Mouse (Mus musculus) right cerebral cortex, postnatal 36 days (tissue): ENCODE measurements around the gene Ephb1.

Experiments used
- DNase-seq, 2 experiments: peaks; one replicate each; pipeline ENCODE4 v3.0.0; 2022; ENCODE audit warnings: low spot score in 2 of 2, mixed read lengths in 1 of 2

Gene Ephb1

DNA sequence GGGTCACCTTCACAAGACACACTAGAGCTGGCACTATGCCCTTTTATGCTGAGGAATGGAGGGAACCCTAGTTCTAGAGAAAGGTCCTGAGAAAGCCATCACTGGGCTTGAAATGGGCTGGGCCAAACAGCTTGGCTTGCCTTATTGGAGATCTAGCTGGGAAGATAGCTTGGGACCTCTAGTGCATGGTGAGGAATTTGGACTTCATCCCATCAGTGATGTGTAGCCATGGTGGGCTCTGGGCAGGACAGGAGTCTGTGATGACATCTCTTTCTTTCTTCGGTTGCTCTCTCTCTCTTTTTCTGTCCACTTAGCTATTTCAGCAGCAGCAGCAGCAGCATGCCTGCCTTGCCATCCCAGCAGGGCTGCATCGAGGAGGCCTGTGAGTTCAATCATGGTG is 439.4 kb downstream of the Ephb1 start:
- DNase-seq = no peak

DNA sequence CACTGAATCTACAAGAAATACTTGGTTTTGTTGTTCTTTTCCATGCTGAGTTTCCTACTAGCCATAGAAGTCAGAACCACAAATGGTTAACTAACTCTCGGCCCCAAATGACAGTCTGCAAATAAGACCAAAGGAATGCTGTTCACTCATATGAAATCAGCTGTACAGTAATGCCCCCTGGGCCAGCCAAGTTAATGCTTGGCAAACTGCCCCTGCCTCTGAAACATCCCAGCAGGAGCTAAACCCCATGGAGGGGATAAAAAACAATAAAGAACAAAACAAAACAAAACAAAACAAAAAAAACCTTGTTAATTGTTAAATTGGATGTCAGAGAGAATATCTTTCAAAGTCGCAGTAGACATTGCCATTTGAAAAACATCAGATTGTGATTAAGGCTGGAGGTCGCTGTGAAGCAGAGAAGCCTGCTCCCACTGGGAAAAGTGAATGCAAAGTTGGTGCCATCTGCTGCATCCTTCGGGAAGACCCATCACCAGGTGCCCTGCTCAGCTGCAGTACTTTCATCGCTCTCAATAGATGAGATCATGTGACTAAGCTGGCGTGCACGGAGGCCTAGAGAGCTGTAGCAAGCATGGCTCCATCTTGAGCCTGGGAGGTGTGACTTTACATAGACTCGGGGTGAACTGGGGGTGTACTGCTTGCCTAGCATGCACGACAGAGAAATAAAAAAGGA is 443.2 kb downstream of the Ephb1 start:
- no peak for DNase-seq

DNA sequence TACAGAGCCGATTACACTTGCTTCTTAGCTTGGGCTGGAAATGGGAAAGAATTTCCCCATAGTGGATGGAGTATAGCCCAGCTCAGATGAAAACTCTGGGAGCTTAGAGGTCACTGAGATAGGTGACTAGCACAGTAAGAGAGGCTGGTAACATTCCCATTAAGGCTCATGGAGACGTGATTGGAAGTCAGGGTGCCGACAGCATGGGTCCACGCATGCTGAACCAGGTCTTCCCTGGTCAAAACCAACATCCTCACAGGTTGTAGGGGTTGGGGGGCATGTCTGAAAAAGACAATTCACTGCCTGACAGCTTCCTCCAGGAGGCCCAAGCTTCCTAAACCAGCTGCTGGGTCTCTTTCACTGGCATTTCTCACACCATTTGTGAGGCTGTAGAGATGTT is 445.0 kb downstream of the Ephb1 start:
- DNase-seq = no peak

DNA sequence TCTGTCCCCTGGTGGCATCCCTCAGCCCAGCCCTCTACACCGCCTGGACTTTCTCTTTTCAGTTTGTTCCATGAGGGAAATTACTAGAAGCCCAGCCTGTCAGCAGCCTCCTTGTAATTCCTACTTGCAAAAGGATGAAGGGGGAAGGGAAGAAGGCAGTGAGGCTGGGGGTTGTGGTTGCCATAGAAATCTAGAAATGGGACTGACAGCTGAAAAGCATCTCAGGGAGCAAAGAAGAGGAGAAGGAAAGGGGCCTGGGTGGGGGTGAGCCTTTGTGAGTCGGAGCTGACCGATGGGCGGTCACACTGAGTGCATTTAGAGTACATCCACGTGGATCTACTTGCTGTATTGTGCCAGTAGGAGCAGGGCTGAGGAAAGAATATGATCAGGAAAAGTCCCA is 445.6 kb downstream of the Ephb1 start:
- no peak for DNase-seq

DNA sequence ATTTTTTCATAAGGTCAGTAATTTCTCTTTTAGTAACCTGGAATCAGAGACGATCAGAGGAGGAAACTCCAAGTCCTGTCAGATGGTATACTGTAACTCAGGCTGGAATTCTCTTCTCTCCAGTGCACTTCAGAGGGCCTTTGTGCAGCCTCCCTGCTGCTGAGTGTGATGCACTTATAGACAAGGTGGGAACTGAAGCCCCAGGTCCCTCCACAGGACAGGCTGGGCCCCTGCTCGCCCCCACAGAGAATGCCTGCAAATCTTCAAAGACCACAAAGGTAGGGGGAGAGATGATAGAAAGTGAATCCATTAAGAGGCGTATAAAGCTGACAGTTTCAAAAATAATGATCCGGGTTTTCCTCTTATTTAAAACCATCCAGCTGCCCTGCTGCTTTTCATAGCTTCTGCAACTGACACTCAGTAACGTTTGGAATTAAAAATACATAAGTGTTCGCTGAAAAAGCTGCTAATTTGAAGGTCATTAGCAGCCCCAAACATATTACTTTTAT is 446.7 kb downstream of the Ephb1 start:
- no peak for DNase-seq

DNA sequence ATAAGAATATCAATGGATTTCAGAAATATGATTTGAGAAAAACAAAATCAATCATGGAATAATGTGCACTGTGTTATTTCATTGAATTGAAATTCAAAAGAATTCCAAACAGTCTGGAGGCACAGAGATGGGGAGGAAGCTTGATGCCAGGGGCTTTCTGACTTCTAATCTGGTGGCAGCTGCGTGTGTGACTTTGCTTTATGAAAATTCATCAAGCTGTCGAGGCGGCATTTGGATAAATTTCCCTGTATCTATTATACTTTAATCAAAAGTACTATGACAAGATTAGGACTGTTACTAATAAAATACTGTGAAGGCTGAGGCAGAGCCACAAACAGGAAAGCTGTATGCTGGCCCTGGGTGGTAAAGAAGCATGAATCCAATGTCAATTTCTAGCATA is 451.1 kb downstream of the Ephb1 start:
- no peak for DNase-seq

DNA sequence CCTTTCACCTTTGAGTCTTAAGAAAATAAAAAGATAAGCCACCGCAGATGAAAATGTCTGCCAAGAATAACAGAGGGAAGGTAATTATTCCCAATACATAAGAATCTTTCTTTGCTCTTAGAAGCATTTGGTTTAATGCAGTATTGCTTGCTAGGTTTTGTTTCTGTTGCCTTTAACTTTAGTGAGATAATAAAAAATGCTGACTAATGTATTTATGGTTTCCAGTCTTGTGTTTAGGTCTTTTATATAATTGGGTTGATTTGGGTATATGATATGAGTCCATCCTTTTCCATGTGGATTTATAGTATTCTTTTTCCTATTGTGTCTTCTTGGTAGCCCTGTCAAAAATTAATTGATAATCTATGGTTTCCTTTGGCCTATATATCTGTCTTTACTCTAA is 456.6 kb downstream of the Ephb1 start:
- no peak for DNase-seq

DNA sequence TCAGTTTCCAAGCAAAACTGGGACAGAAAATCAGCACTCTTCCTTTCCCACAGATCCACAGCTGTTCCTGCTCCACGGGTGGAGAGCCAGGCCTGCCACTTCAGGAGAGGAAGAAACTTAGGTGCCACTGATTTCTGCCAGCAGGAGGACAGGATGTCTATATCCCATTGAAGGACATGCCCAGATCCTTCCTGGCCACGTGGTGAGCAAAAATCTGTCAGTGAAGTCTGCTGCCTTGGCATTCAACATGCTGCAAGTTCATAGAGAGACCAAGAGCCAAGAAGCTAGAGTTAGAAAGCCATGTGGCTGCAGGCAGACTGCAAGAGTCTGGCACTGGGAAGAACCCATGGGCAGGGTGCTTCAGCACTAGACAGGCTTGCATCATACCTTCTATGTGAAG is 471.2 kb downstream of the Ephb1 start:
- no peak for DNase-seq

DNA sequence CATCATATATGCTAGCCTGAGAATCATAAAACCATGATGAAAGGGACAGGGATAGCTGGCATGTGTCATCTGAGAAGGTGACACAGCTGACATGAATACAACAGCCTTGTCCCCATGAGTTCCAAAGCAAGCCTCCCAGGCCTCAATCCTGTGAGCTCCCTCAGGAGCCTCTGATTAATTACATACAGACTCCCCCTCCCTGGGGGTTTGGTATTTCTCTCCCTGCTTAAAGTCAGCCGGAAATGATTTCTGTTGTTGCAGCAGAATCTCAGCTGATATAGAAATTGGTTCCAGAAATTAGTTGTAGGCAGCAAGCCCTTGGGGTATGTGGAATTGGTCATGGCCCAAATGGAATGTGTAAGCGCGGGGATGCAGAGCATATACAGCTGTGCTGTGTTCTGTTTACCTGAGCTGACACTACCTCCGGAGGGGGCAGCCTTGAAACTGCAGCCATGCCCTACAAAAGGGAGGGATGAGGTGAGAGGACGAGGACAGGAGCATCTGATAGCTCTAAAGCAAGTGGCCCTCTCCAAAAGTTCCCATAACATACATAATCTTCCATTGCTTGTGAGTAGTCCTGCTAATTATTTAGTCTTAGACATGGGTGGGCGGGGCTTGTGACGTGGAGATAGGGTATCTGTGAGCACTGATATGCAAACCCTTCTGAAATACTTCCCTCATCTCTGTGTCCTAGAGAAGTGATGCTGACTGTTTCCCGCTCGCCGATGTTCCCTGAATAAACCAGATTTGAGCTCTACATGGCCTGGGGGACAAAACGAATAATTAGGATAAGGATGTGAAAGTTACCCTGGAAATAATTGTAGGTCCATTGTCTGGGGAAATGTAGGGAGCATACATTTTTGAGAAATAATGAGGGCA is 477.1 kb downstream of the Ephb1 start:
- no peak for DNase-seq

DNA sequence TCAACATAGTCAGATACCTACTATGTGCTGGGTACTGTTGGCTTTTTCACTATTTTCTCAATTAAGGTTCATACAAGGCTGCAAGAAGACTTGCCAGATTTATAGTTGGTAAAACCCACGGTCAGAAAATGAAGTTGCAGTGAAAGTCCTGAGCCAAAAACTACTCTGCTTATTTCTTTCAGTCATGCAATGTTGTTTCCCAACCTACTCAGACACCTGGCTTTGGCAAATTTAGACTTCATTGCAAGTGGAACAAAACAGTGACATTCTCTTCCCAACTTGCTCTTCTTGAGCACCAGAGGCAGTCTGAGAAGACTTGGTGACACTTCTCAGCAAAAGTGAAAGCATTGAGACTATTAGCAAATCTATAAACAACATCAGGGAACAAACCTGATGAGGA is 479.2 kb downstream of the Ephb1 start:
- DNase-seq = no peak
